Mouse (Mus musculus): ENCODE results near the gene Snx3. TPM values are rescaled to one million over a fixed set of nuclear protein-coding genes. Genes with fewer than 3 reads are reported as not detected.

Snx3 gene
- polyA plus RNA-seq, 1 experiment: 328 TPM

GRCm38 (mm10) chr10:42574639-42575038, 72.8 kb downstream of the Snx3 start:
- Histone ChIP-seq H3K4me3 (ENCODE audit: insufficient read depth, low read length) (no peak overlapping the region), H3K4me1 (ENCODE audit: control insufficient read depth, insufficient read depth, low read length) (no peaks in the 10 kb centered on the region), H3K27ac (ENCODE audit: insufficient read depth, low read depth, low read length) (no peak overlapping the region)
- TF ChIP-seq POLR2A (IDR thresholded peaks at IDR 0.05; ENCODE audit: borderline replicate concordance, low read depth, low read length): no peak
- TF ChIP-seq CTCF (IDR thresholded peaks at IDR 0.05; ENCODE audit: low read depth, low read length): no peak

- TF ChIP-seq CTCF (IDR thresholded peaks at IDR 0.05; ENCODE audit: low read depth, low read length): no peak
- TF ChIP-seq POLR2A (IDR thresholded peaks at IDR 0.05; ENCODE audit: borderline replicate concordance, low read depth, low read length): no peak
- Histone ChIP-seq H3K4me1 (ENCODE audit: control insufficient read depth, insufficient read depth, low read length) (no peaks in the 10 kb centered on the region), H3K27ac (ENCODE audit: insufficient read depth, low read depth, low read length) (no peak overlapping the region), H3K4me3 (ENCODE audit: insufficient read depth, low read length) (no peak overlapping the region)
Measured at GRCm38 (mm10) chr10:42577525-42578280, 75.9 kb downstream of the Snx3 start.

GRCm38 (mm10) chr10:42578281-42578675, 76.4 kb downstream of the Snx3 start:
- TF ChIP-seq CTCF (IDR thresholded peaks at IDR 0.05; ENCODE audit: low read depth, low read length) (no peak), POLR2A (IDR thresholded peaks at IDR 0.05; ENCODE audit: borderline replicate concordance, low read depth, low read length) (no peak)
- Histone ChIP-seq H3K4me3 (ENCODE audit: insufficient read depth, low read length) (no peak overlapping the region), H3K27ac (ENCODE audit: insufficient read depth, low read depth, low read length) (no peak overlapping the region), H3K4me1 (ENCODE audit: control insufficient read depth, insufficient read depth, low read length) (no peaks in the 10 kb centered on the region)

- no peak for TF ChIP-seq CTCF (IDR thresholded peaks at IDR 0.05; ENCODE audit: low read depth, low read length)
- no peak for TF ChIP-seq POLR2A (IDR thresholded peaks at IDR 0.05; ENCODE audit: borderline replicate concordance, low read depth, low read length)
- H3K27ac ChIP-seq (ENCODE audit: insufficient read depth, low read depth, low read length): no peak overlapping the region
- no peaks in the 10 kb centered on the region for H3K4me1 ChIP-seq (ENCODE audit: control insufficient read depth, insufficient read depth, low read length)
- no peak overlapping the region for H3K4me3 ChIP-seq (ENCODE audit: insufficient read depth, low read length)
Measured at GRCm38 (mm10) chr10:42578698-42579474, 77.1 kb downstream of the Snx3 start.

- no peaks in the 10 kb centered on the region for H3K4me1 ChIP-seq (ENCODE audit: control insufficient read depth, insufficient read depth, low read length)
- TF ChIP-seq CTCF (IDR thresholded peaks at IDR 0.05; ENCODE audit: low read depth, low read length) (no peak), POLR2A (IDR thresholded peaks at IDR 0.05; ENCODE audit: borderline replicate concordance, low read depth, low read length) (no peak)
- no peak overlapping the region for H3K4me3 ChIP-seq (ENCODE audit: insufficient read depth, low read length)
- no peak overlapping the region for H3K27ac ChIP-seq (ENCODE audit: insufficient read depth, low read depth, low read length)
Measured at GRCm38 (mm10) chr10:42579475-42580130, 77.8 kb downstream of the Snx3 start.

GRCm38 (mm10) chr10:42580131-42580950, 78.5 kb downstream of the Snx3 start:
- TF ChIP-seq CTCF (IDR thresholded peaks at IDR 0.05; ENCODE audit: low read depth, low read length) (no peak), POLR2A (IDR thresholded peaks at IDR 0.05; ENCODE audit: borderline replicate concordance, low read depth, low read length) (no peak)
- Histone ChIP-seq H3K4me3 (ENCODE audit: insufficient read depth, low read length) (no peak overlapping the region), H3K4me1 (ENCODE audit: control insufficient read depth, insufficient read depth, low read length) (no peaks in the 10 kb centered on the region), H3K27ac (ENCODE audit: insufficient read depth, low read depth, low read length) (no peak overlapping the region)

GRCm38 (mm10) chr10:42580951-42581277, 79.1 kb downstream of the Snx3 start:
- Histone ChIP-seq H3K27ac (ENCODE audit: insufficient read depth, low read depth, low read length) (no peak overlapping the region), H3K4me1 (ENCODE audit: control insufficient read depth, insufficient read depth, low read length) (no peaks in the 10 kb centered on the region), H3K4me3 (ENCODE audit: insufficient read depth, low read length) (no peak overlapping the region)
- TF ChIP-seq CTCF (IDR thresholded peaks at IDR 0.05; ENCODE audit: low read depth, low read length) (no peak), POLR2A (IDR thresholded peaks at IDR 0.05; ENCODE audit: borderline replicate concordance, low read depth, low read length) (no peak)

- H3K4me1 ChIP-seq (ENCODE audit: control insufficient read depth, insufficient read depth, low read length): no peaks in the 10 kb centered on the region
- H3K4me3 ChIP-seq (ENCODE audit: insufficient read depth, low read length): no peak overlapping the region
- no peak for TF ChIP-seq POLR2A (IDR thresholded peaks at IDR 0.05; ENCODE audit: borderline replicate concordance, low read depth, low read length)
- TF ChIP-seq CTCF (IDR thresholded peaks at IDR 0.05; ENCODE audit: low read depth, low read length): no peak
Measured at GRCm38 (mm10) chr10:42581694-42582565, 80.1 kb downstream of the Snx3 start.

More at GRCm38 (mm10) chr10:42581694-42582565, 80.1 kb downstream of the Snx3 start:
- no peak overlapping the region for H3K27ac ChIP-seq (ENCODE audit: insufficient read depth, low read depth, low read length)

All from bone marrow macrophage, adult 2 months (primary cell).